Comparison of ENCODE assay signal across 16 mouse cellular contexts in the genomic region with DNA sequence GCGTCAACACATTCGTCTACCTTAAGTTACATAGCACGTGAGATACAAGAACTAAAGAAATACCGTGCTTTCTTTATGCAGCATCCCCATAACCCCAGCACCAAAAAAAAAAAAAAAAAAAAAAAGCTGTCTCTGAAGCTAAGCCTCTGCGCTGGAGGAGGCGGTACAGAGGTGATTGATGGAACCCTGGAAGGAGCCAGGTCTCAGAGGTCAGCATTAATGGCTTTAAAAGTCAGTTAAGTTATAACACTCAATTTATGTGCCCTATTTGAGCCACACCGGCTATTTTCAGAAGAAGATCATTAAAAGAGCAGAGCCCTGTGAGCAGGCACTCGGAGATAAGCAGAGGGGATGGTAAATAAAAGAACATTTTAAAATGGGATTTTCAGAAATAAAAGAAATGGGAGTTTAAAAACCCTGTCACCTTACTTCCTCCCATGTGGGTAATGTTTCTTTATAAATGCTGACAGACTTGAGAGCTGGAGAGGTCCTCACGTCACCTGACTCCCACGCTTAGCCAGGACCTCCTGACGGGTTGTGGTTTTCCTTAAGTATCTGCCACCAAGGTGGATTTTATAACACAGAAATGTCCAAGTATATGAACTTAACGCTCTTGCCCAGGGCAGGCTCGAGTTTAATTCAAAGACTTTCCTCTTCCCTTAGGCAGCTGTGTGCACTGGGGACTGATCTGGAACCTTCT.
A peak's percentile ranks its signal among the peaks of the same experiment; 100 is the strongest.
DNase-seq lines count a peak whose midpoint lies in the region; ATAC-seq and TF ChIP-seq lines count a peak whose summit lies in the region.
"Had no signal": no experiment of that assay in that cellular context is flagged by ENCODE, and none has a peak within 500 bp of the region (broad histone marks: within the 10 kb centered on the region; RNA-seq: fewer than 3 reads in every experiment).

No protein-coding gene starts in this region.

- no peak overlapping the region for H3K4me3 ChIP-seq in kidney, embryonic 14.5 days (ENCODE audit: low read length)
- no peak overlapping the region for H3K4me3 ChIP-seq in neural tube, embryonic 15.5 days (replicated peaks)
- no peak overlapping the region for H3K4me3 ChIP-seq in lung, postnatal 0 days (ENCODE audit: low read depth, low read length)
- H3K4me3 ChIP-seq: heart, embryonic 13.5 days; hindbrain, embryonic 15.5 days; limb, embryonic 15.5 days; liver, embryonic 15.5 days; midbrain, embryonic 15.5 days; myocyte; stomach, embryonic 15.5 days had no signal

- H3K4me2 ChIP-seq in kidney, embryonic 14.5 days (replicated peaks; ENCODE audit: low read depth, low read length) = no peak overlapping the region
- H3K4me2 ChIP-seq in neural tube, embryonic 15.5 days = no peak overlapping the region
- H3K4me2 ChIP-seq in lung, postnatal 0 days (replicated peaks; ENCODE audit: low read depth, low read length) = no peak overlapping the region
- H3K4me2 ChIP-seq: heart, embryonic 13.5 days; hindbrain, embryonic 15.5 days; limb, embryonic 15.5 days; liver, embryonic 15.5 days; midbrain, embryonic 15.5 days; stomach, embryonic 15.5 days had no signal

- no peaks in the 10 kb centered on the region for H3K9me3 ChIP-seq in kidney, embryonic 14.5 days (ENCODE audit: control insufficient read depth, low read length)
- H3K9me3 ChIP-seq in neural tube, embryonic 15.5 days (replicated peaks) = no peaks in the 10 kb centered on the region
- no peaks in the 10 kb centered on the region for H3K9me3 ChIP-seq in lung, postnatal 0 days (ENCODE audit: low read length)
- H3K9me3 ChIP-seq: heart, embryonic 13.5 days; hindbrain, embryonic 15.5 days; limb, embryonic 15.5 days; liver, embryonic 15.5 days; midbrain, embryonic 15.5 days; stomach, embryonic 15.5 days had no signal

- peaks cover 20% of the 10 kb centered on the region; the same call in 1 of the 2 replicates for H3K36me3 ChIP-seq in kidney, embryonic 14.5 days (ENCODE audit: control insufficient read depth, insufficient read depth, low read length)
- H3K36me3 ChIP-seq in neural tube, embryonic 15.5 days = no peaks in the 10 kb centered on the region
- H3K36me3 ChIP-seq in lung, postnatal 0 days (ENCODE audit: insufficient read depth, low read length) = no peaks in the 10 kb centered on the region; the same call in 1 of the 2 replicates
- H3K36me3 ChIP-seq: hindbrain, embryonic 15.5 days; midbrain, embryonic 15.5 days; stomach, embryonic 15.5 days had no signal

- H3K27me3 ChIP-seq in kidney, embryonic 14.5 days (ENCODE audit: control insufficient read depth, insufficient read depth, low read length) = no peaks in the 10 kb centered on the region
- H3K27me3 ChIP-seq in neural tube, embryonic 15.5 days (replicated peaks) = 0 out of 2 replicates have a peak, but pooled peaks cover 4% of the 10 kb centered on the region
- H3K27me3 ChIP-seq in lung, postnatal 0 days (replicated peaks; ENCODE audit: insufficient read depth, low read length) = no peaks in the 10 kb centered on the region
- H3K27me3 ChIP-seq: heart, embryonic 13.5 days; hindbrain, embryonic 15.5 days; limb, embryonic 15.5 days; liver, embryonic 15.5 days; midbrain, embryonic 15.5 days; stomach, embryonic 15.5 days had no signal

- peaks cover 8% of the 10 kb centered on the region; the same call in 1 of the 2 replicates for H3K4me1 ChIP-seq in kidney, embryonic 14.5 days (ENCODE audit: control insufficient read depth, insufficient read depth, low read length)
- peaks cover 24% of the 10 kb centered on the region for H3K4me1 ChIP-seq in neural tube, embryonic 15.5 days
- H3K4me1 ChIP-seq in lung, postnatal 0 days (ENCODE audit: insufficient read depth, low read depth, low read length) = no peaks in the 10 kb centered on the region
- H3K4me1 ChIP-seq: liver, embryonic 15.5 days; stomach, embryonic 15.5 days had no signal

- TF ChIP-seq EP300 in lung, postnatal 0 days (IDR thresholded peaks at IDR 0.05) = no peak

- H3K9ac ChIP-seq in kidney, embryonic 14.5 days (ENCODE audit: low read depth, low read length) = no peak overlapping the region
- no peak overlapping the region for H3K9ac ChIP-seq in neural tube, embryonic 15.5 days (replicated peaks)
- H3K9ac ChIP-seq in lung, postnatal 0 days (replicated peaks; ENCODE audit: low read depth) = no peak overlapping the region
- H3K9ac ChIP-seq: heart, embryonic 13.5 days; hindbrain, embryonic 15.5 days; limb, embryonic 15.5 days; liver, embryonic 15.5 days; midbrain, embryonic 15.5 days; stomach, embryonic 15.5 days had no signal

- DNase-seq in kidney, adult 11 months = no peak
- peak; percentile 36 for DNase-seq in neural tube, embryonic 10.5 days (ENCODE audit: extremely low spot score, low spot score)
- peak; percentile 45 for DNase-seq in lung, postnatal 0 days (ENCODE audit: low spot score)
- no peak for DNase-seq in cerebellum, postnatal 36 days
- DNase-seq in cerebellum, adult 18-20 months = no peak
- DNase-seq: cerebellum, adult 8-10 months; thymus, adult 18-20 months had no signal

- no peak overlapping the region for H3K27ac ChIP-seq in kidney, embryonic 14.5 days (ENCODE audit: low read depth, low read length)
- no peak overlapping the region for H3K27ac ChIP-seq in neural tube, embryonic 15.5 days (replicated peaks)
- H3K27ac ChIP-seq in lung, postnatal 0 days (ENCODE audit: low read length) = no peak overlapping the region
- H3K27ac ChIP-seq: heart, embryonic 13.5 days; hindbrain, embryonic 15.5 days; limb, embryonic 15.5 days; liver, embryonic 15.5 days; midbrain, embryonic 15.5 days; stomach, embryonic 15.5 days had no signal

- 13% methylated on average over 13 of the region's 13 CpGs for WGBS in kidney, embryonic 14.5 days
- 22% methylated on average over 13 of the region's 13 CpGs for WGBS in neural tube, embryonic 15.5 days
- 37% methylated on average over 13 of the region's 13 CpGs for WGBS in lung, postnatal 0 days

- no peak for TF ChIP-seq CTCF in lung, postnatal 0 days (IDR thresholded peaks at IDR 0.05)

- ATAC-seq in kidney, embryonic 14.5 days (ENCODE audit: low FRiP score, low TSS enrichment) = peak; percentile 35; the same call in 1 of the 2 replicates
- ATAC-seq in neural tube, embryonic 15.5 days (ENCODE audit: low FRiP score) = no peak
- peak; percentile 25; the same call in 1 of the 2 replicates for ATAC-seq in lung, postnatal 0 days
- ATAC-seq: midbrain, embryonic 15.5 days had no signal

Comparison
In these comparisons a context has a peak if more than half of its experiments do, and no peak if none do; other contexts are left out.
1. DNase-seq: peak in neural tube, embryonic 10.5 days (single experiment) and lung, postnatal 0 days (single experiment); none in kidney, adult 11 months (single experiment), cerebellum, postnatal 36 days (0 of 2) and cerebellum, adult 18-20 months (0 of 2).